Mouse (Mus musculus) liver, adult 2 months (tissue): ENCODE data around the gene Gcm1.

ENCODE experiments used
- CTCF ChIP-seq: fragments of 200-500 bp; IDR thresholded peaks from 2 replicates; pipeline ENCODE4 v1.5.1; 2011; ENCODE audit warnings: low read depth, low read length, control low read depth
- POLR2A ChIP-seq: fragments of 200-500 bp; IDR thresholded peaks from 2 replicates; pipeline ENCODE4 v1.6.1; 2011; ENCODE audit warnings: low read length, control low read depth; ENCODE audit not compliant: insufficient read depth; ENCODE audit errors: extremely low read depth

DNA sequence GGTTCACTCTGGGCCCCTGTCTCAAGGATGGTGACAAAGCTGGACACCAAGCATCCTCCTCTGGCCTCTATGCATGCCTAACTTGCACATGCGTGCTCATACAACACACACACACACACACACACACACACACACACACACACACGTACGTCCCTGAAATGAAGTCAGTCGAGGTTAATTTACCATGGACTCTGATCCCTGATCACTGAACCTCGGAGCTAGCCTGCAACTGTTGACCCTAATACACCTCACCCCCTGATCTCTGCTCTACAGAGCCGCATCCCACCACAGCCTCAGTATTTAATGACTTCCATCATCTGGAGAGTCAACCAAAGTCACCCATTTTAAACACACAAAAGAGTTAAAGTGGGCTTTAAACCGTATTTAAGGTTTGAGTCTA lies 35.9 kb upstream of the Gcm1 start:
- TF ChIP-seq CTCF (no peak), POLR2A (no peak)
